Mouse (Mus musculus) urinary bladder, postnatal 14 days (tissue): ENCODE data around the gene Hoxd8.
A peak's percentile ranks its signal among the peaks of the same experiment; 100 is the strongest.

Source experiments
- DNase-seq: peaks from one replicate; pipeline ENCODE4 v3.0.0; 2021; ENCODE audit warnings: low spot score

Hoxd8 gene

DNA sequence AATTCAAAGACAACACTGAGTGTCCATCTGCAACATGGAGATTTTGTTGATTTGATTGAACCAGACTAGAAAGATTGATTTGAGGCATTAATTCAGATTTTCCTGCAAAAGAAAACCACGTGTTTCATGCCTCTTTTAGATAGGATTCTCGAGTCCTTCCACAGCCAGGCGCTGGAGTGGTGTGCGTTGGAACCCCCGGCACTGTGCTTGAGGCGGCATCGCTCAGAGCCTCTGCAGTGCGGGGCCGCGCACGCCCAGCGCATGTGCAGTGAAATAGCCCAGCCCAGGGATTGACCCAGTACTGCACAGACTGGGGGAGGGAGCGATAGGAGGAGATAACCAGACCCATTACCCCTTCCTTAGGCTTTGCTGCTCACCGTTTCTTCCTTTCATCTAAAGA is 10.5 kb downstream of the Hoxd8 start:
- peak; percentile 65 for DNase-seq

DNA sequence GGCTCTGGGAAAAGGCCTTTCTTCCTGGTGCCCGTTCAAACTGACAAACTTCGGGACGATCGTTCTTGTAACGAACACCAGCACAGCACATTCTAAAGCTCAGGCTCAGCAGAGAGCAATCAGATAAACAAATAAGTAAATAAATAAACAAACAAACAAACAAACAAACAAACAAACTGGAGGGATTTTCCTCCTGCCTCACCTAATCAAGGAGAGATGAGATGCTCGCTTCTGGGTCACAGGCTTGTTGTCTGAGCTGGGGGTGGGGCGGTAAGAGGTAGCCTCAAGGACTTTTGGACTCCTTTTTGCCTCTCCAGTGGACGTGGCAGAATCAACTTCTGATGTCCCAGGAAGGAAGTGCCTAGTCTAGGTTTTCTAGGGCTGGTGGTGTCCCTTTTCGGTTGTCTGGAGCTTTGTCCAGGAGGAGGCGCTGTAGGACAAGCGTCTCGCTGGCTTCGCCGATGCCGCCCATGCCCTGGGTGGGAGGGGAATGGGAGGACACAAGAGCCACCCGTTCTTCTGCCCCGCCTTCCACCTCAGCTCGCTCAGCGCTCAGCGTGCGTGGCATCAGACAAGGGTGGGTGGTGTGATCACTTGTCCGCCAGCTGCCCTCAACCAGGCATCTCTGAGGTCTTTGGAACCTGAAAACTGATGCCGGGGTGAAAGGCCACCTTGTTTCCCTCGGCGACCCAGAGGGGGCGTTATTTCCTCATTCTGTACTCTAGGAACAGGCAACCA is 11.3 kb downstream of the Hoxd8 start:
- DNase-seq = peak; percentile 97

DNA sequence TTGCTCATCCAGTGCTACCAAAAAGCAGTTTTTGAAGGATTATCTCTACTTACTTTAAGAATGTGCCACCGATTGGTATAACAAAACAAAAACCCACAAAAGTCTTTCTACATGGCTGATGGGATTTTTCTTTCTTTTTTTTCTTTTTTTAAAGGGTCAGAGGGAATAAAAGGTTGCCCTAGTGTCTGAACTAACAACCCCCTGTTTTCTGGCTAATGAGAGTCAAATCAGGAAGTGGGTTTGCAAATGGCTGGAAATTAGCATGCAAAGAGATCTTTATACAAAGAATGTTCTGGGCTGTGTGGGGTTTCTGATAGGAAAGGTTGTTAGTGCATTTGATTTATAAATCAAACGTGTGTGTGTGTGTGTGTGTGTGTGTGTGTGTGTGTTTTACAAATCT is 16.0 kb downstream of the Hoxd8 start:
- no peak for DNase-seq

DNA sequence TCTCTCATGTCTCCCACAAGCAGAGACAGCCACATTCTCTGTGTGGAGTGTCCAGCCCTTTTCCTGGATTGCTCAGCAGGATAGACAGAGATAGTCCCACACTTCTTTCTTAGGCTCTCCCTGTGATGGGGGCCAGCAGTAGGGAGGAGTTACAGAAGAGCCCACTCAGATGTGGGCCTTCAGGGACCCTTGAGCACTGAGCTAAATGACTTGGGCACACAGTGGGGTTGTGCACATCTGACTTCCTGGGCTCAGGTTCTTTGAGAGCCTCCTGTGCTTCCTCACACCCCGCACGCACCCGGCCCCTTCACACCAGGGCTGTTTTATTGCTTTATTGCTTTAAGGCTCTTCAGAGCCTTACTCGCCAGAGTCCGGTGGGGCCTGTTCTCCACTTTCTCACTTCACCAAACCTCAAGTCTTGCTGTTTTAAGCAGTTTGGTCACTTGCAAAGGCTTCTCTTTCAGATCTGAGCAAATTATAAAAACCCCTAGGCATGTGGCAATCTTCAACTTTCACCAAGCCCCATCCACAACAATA is 16.6 kb downstream of the Hoxd8 start:
- DNase-seq = no peak

DNA sequence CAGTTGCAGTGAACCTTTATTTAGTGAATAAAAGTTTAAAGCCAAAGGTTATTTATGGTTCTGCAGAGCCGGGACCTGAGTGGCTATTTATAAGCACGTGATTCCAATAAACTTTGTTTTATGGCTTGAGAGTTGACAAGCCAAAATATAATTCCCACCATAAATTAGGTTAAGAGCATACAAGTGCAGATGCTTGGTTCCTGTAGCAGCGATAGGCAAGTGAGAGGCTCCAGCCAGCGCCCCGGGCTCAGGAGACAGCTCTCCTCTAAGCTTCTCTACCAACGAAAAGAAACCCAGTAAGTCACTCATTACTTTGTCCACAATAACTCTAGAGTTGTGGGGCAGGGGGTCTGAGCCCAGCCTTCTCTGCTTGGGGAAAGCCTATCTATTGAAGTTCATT is 17.5 kb downstream of the Hoxd8 start:
- DNase-seq = no peak

DNA sequence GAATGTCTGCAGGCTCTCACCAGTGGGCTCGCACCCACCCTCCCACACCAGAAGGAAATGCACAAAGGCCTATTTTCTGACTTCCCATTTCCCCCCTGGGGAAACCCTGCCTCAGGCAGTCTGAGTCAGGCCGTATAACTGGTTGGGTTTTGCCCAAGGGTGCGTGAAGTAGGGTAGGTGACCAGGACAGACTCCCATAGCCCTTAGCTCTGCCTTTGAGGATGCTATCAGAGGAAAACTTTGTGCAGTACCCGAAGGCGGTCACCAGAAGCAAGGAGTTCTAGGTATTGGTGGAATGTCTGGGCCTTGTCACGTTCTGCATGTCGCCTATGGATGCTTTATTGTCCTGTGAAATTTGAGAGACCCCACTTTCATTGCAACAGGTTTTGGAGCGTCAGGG is 18.5 kb downstream of the Hoxd8 start:
- no peak for DNase-seq

DNA sequence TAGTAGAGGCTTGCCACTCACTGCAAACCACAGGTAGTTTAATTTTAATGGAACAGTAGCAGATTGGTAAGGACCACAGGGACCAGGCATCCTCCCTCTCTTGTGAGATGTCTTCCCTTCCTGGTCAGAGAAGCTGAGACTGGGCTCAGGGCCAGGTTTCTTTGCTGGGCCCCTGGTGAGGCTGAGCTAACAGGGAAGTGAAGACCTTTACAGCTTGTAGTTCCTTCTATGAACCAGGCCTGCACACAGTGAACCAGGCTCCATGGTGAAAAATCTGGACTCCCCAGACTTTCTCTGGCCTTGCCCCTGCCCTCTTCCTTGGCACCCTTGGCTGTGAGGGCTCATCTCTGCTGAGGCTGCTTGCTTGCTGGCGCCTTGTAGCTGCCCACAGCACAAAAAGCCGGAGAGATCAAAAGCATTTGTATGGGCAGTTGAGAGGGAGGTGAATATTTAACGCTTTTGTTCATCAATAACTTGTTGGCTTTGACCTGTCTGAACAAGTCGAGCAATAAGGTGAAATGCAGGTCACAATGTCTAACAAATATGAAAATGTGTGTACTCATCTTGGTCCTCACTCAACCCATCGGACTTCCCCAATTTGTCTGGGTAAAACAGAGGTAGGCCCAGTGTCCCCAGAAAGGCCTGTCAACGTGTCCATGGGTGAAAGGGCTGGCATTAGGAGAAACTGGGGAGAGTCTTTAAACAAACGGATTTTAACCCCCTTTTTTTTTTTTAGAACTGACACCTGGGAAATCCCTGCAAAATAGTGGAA is 20.0 kb downstream of the Hoxd8 start:
- DNase-seq = peak; percentile 73

DNA sequence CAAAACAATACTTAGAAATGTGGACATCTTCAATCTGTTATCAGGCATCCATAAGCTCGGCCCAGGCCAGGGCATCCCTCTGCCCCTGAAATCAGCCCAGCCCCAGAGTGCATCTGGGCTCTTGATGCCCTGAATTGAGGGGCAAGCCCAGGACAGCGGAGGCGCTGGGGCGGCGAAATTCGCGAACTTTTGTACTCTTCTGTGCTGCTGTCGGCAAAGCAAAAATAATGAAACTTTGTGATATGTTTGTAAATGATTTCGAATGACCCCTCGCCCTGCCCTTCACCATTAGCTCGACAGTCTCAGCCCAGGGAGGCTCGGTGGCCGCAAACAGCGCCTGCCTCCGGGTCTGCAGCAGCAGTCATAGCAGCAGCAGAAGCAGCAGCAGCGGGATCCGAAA is 20.8 kb downstream of the Hoxd8 start:
- DNase-seq = no peak

DNA sequence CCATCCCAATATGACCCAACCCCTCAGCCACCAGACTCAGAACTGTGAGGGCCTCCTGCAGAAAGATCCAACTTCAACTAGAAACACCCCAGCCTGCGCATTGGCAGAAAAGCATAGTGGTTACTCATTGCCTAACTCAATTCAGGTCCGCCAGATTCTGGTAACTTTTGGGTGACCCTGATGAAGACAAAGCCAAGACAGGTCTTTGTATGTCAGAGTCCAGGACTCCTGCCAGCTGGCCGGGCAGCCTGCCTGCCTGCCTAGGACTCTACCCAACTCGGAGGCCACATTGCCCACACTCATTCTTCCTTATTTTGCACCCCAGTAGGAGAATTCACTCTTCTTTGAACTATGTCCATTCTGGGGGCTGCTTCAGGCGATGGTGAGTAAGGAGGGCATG is 22.1 kb downstream of the Hoxd8 start, which contains the start of gene Gm28230:
Gm28230 (plus strand) TSS at position 178 of the 400 bp plus-strand sequence.
- DNase-seq = no peak

DNA sequence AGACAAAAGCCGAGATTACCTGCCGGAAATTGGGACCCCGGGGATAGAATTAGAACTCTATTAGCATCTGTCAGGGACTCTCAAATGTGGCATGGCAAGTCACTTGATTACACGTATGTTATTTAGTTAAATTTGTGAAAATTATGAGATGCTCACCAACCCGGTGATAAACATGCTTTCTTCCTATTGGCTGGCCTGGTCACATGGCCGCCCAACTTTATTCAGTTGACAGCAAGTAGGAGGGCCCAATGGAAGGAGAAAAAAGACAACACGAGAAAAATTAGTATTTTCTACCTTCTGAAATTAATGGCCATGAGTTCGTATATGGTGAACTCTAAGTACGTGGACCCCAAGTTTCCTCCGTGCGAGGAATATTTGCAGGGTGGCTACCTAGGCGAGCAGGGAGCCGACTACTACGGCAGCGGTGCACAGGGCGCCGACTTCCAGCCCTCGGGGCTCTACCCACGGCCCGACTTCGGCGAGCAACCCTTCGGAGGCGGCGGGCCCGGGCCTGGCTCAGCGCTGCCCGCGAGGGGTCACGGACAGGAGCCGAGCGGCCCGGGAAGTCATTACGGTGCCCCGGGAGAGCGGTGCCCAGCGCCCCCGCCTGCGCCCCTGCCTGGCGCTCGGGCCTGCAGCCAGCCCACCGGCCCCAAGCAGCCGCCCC is 22.7 kb downstream of the Hoxd8 start:
- no peak for DNase-seq

DNA sequence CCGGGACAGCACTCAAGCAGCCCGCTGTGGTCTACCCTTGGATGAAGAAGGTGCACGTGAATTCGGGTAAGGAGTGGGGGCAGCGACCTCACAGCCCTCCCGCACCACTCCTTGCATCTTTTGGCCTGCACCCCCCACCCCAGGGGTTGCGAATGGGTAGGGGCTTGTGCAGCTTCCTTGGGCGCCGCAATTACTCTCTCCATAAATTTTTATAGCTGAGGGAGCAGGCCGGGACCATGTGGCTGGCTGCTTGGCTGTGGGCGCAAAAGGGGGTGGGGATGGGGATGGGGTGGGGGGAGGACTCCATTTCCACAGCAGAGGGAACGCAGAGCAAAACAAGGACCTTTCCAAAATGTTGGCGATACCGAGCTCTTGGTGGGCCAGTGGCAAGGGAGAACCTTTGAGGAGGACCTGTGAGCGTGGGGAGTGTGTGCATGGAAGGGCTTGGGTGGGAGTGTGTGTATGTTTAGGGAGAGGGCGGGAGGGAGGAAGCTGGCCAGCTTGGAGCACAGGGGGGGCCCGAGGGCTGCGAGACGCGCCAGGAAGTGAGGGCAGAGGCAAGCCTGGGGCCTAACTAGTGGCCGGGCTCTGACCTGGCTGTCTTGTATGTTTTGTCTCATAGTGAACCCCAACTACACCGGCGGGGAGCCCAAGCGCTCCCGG is 23.4 kb downstream of the Hoxd8 start:
- no peak for DNase-seq

DNA sequence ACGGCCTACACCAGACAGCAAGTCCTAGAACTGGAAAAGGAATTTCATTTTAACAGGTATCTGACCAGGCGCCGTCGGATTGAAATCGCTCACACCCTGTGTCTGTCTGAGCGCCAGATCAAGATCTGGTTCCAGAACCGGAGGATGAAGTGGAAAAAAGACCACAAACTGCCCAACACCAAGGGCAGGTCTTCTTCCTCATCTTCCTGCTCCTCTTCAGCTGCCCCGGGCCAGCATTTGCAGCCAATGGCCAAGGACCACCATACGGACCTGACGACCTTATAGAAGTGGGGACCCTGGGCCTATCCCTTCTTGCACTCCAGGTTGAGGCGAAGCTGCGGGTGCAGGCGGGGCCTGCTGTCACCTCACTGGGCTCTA is 23.9 kb downstream of the Hoxd8 start:
- no peak for DNase-seq

DNA sequence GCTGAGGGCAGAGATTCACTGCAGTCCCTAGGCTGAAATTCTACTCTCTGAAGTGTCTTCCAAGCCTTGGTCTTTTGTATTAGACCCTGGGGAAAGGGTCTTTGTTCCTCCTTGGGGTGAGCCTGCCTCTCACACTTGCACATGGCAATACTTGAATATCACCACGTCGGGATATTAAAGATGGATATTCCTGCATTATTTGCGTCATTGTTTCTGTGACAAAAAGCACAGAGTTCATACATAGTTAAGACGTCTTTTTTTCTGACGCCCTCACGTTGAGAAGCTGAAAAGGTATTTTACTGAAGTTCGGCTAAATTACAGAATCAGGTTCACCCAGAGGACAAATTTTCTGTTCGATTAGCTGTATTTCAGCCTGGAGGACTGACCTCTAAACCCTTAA is 25.9 kb downstream of the Hoxd8 start:
- DNase-seq = no peak

DNA sequence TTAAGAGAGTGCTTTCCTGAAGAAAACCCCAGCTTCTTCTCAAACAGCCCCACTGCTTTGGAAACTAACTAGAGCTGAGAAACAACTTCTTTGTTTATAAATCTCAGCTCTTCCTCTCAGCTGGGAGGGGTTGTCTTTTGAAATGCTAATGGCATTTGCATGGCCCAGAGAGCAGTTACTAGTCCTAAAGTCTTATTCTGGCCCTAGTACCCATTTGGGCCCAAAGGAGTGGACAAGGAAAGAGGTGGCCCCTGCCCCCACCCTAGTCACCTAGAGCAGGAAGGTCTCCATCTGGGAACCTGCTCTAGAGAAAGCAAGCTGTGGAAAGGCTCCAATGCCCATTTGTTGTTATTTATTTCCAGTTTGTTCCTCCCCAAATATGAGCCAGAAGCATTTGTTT is 26.6 kb downstream of the Hoxd8 start:
- no peak for DNase-seq

DNA sequence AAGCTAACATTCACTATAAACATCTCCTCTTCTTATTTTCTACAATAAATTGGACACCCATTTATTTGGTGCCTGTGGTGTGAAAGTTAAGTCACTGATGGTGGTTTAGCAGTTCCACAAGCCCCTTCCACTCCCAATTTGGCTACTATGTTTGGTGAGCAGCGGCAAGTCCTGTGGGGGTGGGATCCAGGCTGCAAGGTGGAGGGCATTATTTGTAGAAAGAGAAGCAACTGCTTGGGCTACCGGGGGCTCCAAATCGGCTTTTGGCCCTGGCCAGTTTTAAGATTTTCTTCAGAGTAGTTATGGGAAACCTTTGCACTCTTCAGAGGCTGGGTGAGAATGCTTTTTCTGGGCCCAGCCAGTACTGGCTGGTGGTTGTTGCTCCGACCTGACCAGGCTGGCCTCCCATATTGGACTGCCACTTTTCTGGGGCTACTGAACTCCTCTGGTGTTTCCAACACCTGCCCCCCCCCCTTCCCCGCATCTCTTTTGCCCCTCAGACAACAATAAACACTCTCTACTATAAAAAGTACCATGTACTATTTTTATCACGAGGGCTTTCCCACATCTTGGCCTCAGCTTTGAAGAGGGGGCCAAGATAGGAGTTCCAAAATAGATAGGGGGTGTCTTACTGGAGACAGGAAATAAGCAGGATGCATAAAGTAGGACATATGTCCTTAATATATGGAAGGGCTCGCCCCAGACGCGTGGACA is 27.5 kb downstream of the Hoxd8 start:
- DNase-seq = no peak

DNA sequence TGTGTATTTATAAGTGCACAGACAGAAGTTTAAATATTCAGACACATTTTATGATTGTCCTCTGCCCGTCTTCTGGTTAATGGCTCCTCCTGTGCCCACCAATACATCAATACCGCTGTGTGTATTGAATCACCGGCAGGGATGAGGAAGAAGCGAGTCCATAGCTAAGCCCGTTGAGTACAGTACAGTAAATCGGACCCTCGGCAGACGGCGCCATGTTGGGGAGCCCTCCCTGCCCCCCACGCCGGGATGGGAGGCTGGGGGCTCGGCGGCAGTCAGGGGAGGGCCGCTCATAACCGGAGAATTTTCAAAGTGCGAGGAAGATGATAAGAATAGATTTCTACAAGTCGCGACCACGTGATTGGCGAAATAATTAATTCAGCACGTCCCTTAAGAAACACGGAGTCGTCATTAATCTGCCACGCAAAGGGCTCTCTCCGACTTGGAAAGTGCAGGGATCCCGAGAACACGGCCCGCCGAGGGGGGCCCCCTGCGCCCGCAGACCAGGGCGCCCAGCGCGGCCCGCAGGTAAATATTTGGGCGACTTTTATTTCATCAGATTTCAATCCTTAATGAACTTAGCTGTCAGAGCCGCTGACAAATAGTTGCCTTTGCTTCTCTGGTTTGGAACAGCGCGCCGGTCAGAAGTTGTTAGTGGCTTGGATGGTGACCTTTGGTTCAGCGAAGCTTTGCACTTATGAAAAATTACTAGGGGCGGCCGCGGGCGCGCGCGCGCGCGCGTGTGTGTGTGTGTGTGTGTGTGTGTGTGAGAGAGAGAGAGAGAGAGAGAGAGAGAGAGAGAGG is 28.3 kb downstream of the Hoxd8 start:
- DNase-seq = no peak

DNA sequence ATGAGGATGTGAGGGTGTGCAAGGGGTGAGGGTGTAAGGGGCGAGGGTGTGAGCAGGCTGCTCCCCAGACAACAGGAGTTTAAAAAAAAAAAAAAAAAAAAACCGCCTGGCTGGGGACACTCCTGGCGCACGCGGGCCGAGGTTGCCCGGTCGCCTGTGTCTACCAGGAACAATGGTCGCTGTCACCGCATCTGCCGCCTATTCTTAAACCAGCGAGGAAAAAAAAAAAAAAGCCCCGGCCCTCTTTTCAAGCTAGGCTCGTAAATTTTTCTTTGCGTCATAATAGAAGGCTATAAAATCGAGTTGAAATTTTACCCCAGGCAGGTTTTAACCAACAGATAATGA is 28.9 kb downstream of the Hoxd8 start:
- no peak for DNase-seq

DNA sequence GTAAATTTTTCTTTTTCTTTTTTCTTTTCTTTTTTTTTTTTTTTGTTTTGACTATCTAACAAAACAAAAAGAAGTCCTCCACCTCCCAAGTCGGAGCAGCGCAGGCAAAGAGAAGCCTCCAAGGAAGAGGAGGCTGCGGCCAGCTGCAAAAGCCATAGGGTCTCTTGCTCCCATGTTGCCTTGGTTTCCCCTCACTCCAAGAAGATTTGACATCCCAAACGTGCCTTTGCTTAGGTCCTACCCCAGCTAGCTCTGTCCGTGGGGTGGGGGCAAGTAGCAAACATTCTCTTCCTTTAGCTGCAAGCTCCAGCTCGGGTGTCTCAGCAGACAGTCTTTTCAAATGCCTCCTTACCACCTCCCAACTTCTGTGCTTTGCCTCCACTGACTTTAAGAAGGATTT is 29.4 kb downstream of the Hoxd8 start:
- no peak for DNase-seq

DNA sequence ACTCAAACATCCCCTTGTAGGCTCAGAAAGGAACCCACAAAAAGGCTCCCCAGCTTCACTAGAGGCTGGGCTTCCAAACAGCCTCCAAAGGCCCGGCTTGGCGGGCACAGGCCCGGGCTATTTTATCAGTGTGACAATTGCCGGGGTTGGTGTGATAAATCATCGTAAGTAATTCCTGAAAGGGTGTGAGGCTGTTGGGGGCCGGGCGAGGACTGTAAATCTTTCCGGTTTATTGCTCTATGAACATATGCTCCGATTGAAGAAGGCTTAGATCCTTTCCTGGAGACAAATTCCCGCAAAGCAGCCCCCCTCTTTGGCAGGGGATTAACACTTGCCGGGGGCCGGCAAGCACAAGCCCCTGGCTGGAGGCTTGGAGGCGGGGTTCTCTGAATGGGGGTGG is 30.0 kb downstream of the Hoxd8 start:
- no peak for DNase-seq

DNA sequence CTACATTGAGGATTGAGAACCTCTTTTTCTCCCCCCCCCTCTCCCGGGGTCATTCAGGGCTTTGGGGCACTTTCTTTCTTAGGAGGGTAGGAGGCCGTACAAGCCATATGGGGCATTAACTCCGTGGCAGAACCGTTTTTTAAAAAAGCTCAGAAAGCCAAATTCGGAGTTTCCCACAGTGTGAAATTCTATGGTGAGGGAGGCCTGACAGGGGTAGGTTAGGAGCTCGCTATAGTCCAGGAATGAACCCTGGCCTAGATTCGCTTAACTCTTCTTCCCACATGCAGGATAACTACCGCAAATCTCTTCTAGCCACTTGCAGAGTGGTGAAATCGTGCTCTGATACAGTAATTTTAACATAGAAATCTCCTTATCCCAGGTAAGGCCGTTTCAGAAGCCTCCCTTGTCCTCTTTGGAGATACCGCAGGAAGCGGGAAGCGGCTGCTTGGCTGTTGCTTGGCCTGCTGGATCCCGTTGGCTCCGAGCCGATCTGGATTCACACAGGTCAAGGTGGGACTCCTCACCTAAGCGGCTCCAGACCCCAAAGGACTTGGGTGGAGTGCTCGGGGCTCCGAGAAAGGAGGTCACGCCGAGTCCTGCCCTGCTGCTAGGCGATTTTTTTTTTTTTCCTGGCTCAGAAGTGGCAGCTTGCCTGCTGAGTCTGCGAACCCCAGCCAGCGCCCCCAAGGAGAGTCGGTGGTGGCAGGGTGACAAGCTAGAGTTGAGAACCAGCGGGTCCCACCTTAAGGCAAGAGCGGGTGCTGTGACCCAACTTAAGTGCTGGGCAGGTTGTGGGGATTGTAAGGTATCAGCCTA is 30.8 kb downstream of the Hoxd8 start:
- no peak for DNase-seq
